Mouse (Mus musculus): ENCODE measurements around the gene Zfp454. TPM values are rescaled to one million over a fixed set of nuclear protein-coding genes. Genes with fewer than 3 reads are reported as not detected.

Gene Zfp454
- polyA plus RNA-seq (2015; fragmentation: Nextera tagmentation; extraction: Ambion mirVana), result 8.6 and 9.6 TPM in 2 replicates

DNA sequence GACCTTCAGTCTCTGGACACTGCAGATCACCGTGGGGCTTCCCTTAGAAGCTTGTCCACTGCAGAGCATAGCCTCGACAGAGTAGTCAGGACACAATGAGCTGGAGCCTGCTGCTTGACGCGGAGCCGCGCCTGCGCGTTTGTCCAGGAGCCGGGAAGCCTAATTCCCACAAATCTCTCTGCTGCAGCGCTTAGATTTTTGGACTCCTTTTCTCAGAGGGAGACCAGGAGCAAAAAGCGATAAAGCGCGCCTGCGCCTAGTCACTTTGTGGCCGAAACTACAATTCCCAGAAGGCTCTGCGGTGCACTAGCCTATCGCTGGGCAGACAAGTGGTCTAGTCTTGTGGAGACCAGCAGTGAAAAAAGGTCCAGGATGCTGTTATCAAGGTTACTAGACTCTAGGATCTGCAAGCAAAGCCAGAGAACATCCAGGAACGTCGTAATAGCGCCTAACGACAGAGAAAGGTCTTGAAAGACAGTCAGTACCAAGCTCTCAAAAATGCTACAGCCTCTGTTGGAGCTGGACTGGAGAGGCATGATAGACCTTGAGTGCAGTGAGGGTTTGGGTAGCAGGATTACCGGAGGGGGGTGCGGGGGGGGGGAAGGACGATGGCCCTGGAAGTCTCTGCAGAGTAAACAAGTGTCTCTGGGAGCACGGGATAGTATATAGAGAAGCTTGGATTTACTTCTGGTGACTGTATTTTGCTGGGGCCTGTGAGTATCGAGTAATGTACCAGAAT, at the start of gene Zfp454:
Zfp454 (minus strand) TSS at position 262 of the 739 bp plus-strand sequence.
- Histone ChIP-seq H3K4me2 (replicated peaks; ENCODE audit: low read depth, low read length) (peak within 1 kb of the TSS; percentile 70), H3K9me3 (ENCODE audit: low read length) (peaks cover 4% of the 10 kb centered on the region; the same call in 1 of the 2 replicates), H3K27me3 (ENCODE audit: insufficient read depth, low read length) (no peaks in the 10 kb centered on the region), H3K4me3 (ENCODE audit: low read length) (peak within 1 kb of the TSS; percentile 54), H3K4me1 (ENCODE audit: insufficient read depth, low read length) (peaks cover 8% of the 10 kb centered on the region; the same call in 1 of the 2 replicates), H3K9ac (replicated peaks; ENCODE audit: low read length) (peak within 1 kb of the TSS; percentile 73), H3K36me3 (ENCODE audit: insufficient read depth, low read length) (peaks cover 16% of the 10 kb centered on the region), H3K27ac (ENCODE audit: low read length) (peak within 1 kb of the TSS; percentile 73)
- ATAC-seq (ENCODE audit: low FRiP score, low TSS enrichment), result peak; percentile 95
- 4% methylated on average over 26 of the region's 26 CpGs for WGBS

DNA sequence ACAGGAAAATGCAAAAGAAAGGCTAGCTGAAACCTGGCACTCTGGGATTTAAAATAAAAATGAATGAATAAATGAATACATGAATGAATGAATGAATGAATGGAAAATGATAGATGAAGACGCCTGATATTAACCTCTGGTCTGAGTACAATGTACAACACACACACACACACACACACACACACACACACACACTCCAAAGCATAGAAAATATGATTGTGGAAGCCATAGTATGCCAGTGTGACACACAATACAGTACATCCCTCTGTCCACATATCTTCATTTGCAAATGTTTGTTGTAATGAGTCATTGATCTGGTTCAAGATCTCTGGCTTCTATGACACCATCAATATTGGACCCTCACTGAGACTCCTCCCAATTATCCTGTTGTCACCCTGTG, 44.6 kb upstream of the Zfp454 start:
- WGBS, result 95% methylated on average over 1 of the region's 1 CpGs
- peak overlapping the region; percentile 76 for H3K4me2 ChIP-seq (replicated peaks; ENCODE audit: low read depth, low read length)
- 0 out of 2 replicates have a peak, but pooled peaks have one; percentile 32 for ATAC-seq (ENCODE audit: low FRiP score, low TSS enrichment)

DNA sequence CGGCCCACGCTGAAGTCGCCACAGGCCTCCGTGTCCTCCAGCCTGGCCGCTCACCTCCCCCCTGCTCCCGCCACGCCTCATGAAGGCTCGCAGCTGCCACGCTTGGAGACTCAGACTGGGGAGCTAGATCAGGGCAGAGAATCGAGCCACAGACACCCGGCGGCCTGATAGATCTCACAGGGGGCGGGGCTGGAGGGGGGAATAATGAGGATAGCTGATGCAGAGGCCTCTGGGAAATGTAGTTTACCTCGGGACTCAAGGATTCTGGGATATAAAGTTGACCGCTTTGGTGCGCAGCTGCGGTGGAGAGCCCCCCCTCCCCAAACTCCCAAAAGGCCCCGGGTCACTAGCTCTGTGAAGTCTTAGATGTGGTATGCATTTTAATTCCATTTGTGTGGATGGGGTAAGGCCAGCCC, 44.0 kb upstream of the Zfp454 start, which contains the start of gene Zfp354b:
Zfp354b (minus strand) TSS at position 183 of the 416 bp plus-strand sequence.
- H3K27ac ChIP-seq (ENCODE audit: low read length), result peak within 1 kb of the TSS; percentile 30; the same call in 1 of the 2 replicates
- 1% methylated on average over 18 of the region's 18 CpGs for WGBS
- H3K27me3 ChIP-seq (ENCODE audit: insufficient read depth, low read length), result no peaks in the 10 kb centered on the region
- H3K4me3 ChIP-seq (ENCODE audit: low read length), result peak within 1 kb of the TSS; percentile 75
- no peaks in the 10 kb centered on the region for H3K9me3 ChIP-seq (ENCODE audit: low read length)
- H3K4me1 ChIP-seq (ENCODE audit: insufficient read depth, low read length), result peaks cover 7% of the 10 kb centered on the region; the same call in 1 of the 2 replicates
- peak within 1 kb of the TSS; percentile 77 for H3K9ac ChIP-seq (replicated peaks; ENCODE audit: low read length)
- ATAC-seq (ENCODE audit: low FRiP score, low TSS enrichment), result peak; percentile 96
- H3K36me3 ChIP-seq (ENCODE audit: insufficient read depth, low read length), result no peaks in the 10 kb centered on the region
- peak within 1 kb of the TSS; percentile 76 for H3K4me2 ChIP-seq (replicated peaks; ENCODE audit: low read depth, low read length)

More for the DNA sequence above, 44.6 kb upstream of the Zfp454 start:
- H3K4me1 ChIP-seq (ENCODE audit: insufficient read depth, low read length), result peaks cover 7% of the 10 kb centered on the region; the same call in 1 of the 2 replicates
- H3K9ac ChIP-seq (replicated peaks; ENCODE audit: low read length), result no peak overlapping the region
- H3K4me3 ChIP-seq (ENCODE audit: low read length), result peak overlapping the region; percentile 75; the same call in 1 of the 2 replicates
- H3K36me3 ChIP-seq (ENCODE audit: insufficient read depth, low read length), result no peaks in the 10 kb centered on the region
- H3K27ac ChIP-seq (ENCODE audit: low read length), result no peak overlapping the region
- no peaks in the 10 kb centered on the region for H3K9me3 ChIP-seq (ENCODE audit: low read length)
- H3K27me3 ChIP-seq (ENCODE audit: insufficient read depth, low read length), result no peaks in the 10 kb centered on the region

DNA sequence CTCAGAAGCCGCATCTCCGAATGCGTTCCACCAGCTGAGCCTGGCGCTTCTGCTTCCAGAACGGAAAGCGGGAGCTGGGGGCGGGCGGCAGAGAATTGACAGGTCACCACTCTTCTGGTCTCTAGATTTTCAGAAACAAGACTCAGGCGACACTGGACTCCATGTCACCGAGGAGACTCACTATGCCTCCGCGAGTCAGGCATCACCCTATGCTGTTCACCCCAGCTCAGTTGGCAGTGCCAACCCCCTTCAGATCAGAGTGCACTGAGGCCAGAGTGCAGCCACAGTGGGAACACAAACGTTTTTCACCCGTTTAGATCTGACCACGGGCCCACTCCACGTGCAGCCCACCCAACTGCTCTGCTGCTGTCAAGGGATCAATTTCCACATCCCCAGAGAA, 43.6 kb upstream of the Zfp454 start:
- H3K9me3 ChIP-seq (ENCODE audit: low read length), result no peaks in the 10 kb centered on the region
- H3K27ac ChIP-seq (ENCODE audit: low read length), result peak overlapping the region; percentile 30; the same call in 1 of the 2 replicates
- peak overlapping the region; percentile 77 for H3K9ac ChIP-seq (replicated peaks; ENCODE audit: low read length)
- H3K27me3 ChIP-seq (ENCODE audit: insufficient read depth, low read length), result no peaks in the 10 kb centered on the region
- peak overlapping the region; percentile 76 for H3K4me2 ChIP-seq (replicated peaks; ENCODE audit: low read depth, low read length)
- H3K36me3 ChIP-seq (ENCODE audit: insufficient read depth, low read length), result no peaks in the 10 kb centered on the region
- peaks cover 7% of the 10 kb centered on the region; the same call in 1 of the 2 replicates for H3K4me1 ChIP-seq (ENCODE audit: insufficient read depth, low read length)
- H3K4me3 ChIP-seq (ENCODE audit: low read length), result peak overlapping the region; percentile 75
- peak; percentile 52 for ATAC-seq (ENCODE audit: low FRiP score, low TSS enrichment)
- WGBS, result under 1% methylated on average over 16 of the region's 16 CpGs

DNA sequence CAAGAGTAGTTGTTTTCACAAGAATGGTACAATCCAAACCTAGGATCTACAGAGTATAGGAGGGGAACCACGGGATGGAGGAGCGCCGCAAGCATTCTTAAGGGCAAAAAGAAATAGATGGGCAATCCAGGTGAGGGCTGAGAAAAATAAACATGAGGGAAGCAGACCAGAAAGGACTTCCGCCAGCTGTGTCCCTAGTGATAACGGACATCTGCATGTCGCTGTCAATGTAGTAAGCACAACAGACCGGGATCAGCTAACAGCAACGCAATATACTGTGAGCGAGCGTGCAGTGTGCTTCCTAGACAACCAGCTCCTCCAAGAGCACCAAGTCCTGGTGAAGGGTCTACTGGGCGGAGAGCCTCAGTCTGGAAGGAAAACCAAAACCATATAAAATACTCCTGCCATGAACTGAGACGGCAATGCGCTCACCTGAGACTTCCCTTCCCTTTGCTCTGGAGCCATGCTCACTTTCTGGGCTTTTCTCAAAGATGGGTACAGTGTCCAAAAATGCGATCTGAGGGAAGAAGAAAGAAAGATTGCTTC, 43.1 kb upstream of the Zfp454 start:
- Histone ChIP-seq H3K27ac (ENCODE audit: low read length) (no peak overlapping the region), H3K4me2 (replicated peaks; ENCODE audit: low read depth, low read length) (peak overlapping the region; percentile 76), H3K27me3 (ENCODE audit: insufficient read depth, low read length) (no peaks in the 10 kb centered on the region), H3K4me3 (ENCODE audit: low read length) (peak overlapping the region; percentile 75), H3K9me3 (ENCODE audit: low read length) (no peaks in the 10 kb centered on the region), H3K4me1 (ENCODE audit: insufficient read depth, low read length) (peaks cover 7% of the 10 kb centered on the region; the same call in 1 of the 2 replicates), H3K36me3 (ENCODE audit: insufficient read depth, low read length) (no peaks in the 10 kb centered on the region), H3K9ac (replicated peaks; ENCODE audit: low read length) (peak overlapping the region; percentile 77)
- no peak for ATAC-seq (ENCODE audit: low FRiP score, low TSS enrichment)
- 14% methylated on average over 14 of the region's 14 CpGs for WGBS

DNA sequence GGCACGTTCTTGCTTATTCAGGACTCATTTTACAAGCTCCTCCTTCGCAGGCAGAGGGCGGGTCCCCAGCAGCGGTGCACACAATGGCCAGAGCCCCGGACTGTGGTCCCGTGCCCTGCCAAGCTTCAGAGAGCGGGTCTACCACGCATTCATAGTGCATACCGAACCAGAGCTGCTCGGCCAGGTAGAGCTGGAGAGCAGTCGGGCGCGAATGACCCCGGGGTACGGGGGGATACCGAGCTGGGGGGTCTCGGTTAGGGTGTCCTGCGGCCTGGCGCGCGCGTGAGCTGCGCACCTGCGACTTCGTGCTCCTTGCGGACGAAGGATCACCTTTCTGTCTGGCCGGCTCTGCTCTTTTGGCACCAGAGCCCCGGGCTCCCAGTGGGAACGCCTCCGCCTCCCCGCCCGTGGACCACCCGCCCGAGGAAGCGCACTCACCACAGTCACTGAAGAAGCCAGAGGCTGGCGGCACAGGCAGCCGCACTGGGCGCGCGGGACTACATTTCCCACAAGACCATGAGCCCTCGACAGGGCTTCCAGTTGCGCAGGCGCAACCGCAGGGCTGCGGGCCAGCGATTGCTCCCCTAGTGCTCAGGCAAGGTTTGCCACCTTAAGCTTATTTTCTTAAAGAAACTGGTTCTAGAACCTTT, 28.3 kb upstream of the Zfp454 start, which contains the start of gene Zfp2:
Zfp2 (minus strand) TSS at position 495 of the 650 bp plus-strand sequence.
- Histone ChIP-seq H3K27me3 (ENCODE audit: insufficient read depth, low read length) (no peaks in the 10 kb centered on the region), H3K9me3 (ENCODE audit: low read length) (peaks cover 13% of the 10 kb centered on the region), H3K9ac (replicated peaks; ENCODE audit: low read length) (peak within 1 kb of the TSS; percentile 96), H3K4me1 (ENCODE audit: insufficient read depth, low read length) (no peaks in the 10 kb centered on the region), H3K4me3 (ENCODE audit: low read length) (peak within 1 kb of the TSS; percentile 92), H3K27ac (ENCODE audit: low read length) (peak within 1 kb of the TSS; percentile 86), H3K36me3 (ENCODE audit: insufficient read depth, low read length) (peaks cover 17% of the 10 kb centered on the region), H3K4me2 (replicated peaks; ENCODE audit: low read depth, low read length) (peak within 1 kb of the TSS; percentile 54)
- under 1% methylated on average over 47 of the region's 47 CpGs for WGBS
- peak; percentile 99 for ATAC-seq (ENCODE audit: low FRiP score, low TSS enrichment)

DNA sequence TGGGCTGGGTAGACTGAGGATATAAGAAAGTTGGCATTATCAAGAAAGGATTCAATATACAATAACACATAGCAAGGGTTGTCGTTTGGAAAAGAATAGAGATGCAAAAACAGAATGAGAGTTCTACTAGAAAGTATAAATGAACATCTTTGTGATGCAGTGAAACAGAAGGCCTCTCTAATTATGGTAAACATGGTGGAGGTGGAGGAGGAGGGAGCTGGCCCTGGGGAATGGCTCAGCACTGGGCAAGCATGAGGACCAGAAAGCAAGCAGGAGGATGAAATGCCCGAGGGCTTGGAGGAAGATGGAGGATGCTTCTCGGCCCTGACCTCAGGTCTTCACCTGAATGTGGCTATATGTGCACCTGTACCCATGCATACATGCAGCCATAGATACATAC, 27.0 kb upstream of the Zfp454 start:
- Histone ChIP-seq H3K27me3 (ENCODE audit: insufficient read depth, low read length) (no peaks in the 10 kb centered on the region), H3K9me3 (ENCODE audit: low read length) (peaks cover 15% of the 10 kb centered on the region), H3K9ac (replicated peaks; ENCODE audit: low read length) (no peak overlapping the region), H3K27ac (ENCODE audit: low read length) (no peak overlapping the region), H3K36me3 (ENCODE audit: insufficient read depth, low read length) (peaks cover 29% of the 10 kb centered on the region), H3K4me2 (replicated peaks; ENCODE audit: low read depth, low read length) (no peak overlapping the region), H3K4me1 (ENCODE audit: insufficient read depth, low read length) (no peaks in the 10 kb centered on the region), H3K4me3 (ENCODE audit: low read length) (no peak overlapping the region)
- ATAC-seq (ENCODE audit: low FRiP score, low TSS enrichment), result no peak
- 88% methylated on average over 3 of the region's 3 CpGs for WGBS

DNA sequence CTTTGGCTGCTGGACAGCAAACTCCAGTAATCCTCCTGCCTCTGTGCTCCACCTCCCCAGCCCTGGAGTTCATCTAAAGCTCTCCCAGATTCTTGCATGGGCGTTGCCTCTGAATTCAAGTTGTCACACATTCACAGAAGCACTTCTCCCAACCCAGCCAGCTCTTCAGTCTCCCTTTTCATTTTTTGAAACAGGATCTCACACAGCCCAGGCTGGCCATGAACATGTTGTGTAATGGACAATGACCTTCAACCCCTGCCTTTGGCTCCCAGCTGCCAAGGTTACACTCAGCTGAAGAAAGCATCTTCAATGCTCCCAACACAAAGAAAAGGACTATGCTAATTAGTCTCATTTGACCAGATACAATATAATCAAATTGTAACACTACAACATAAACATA, 25.9 kb upstream of the Zfp454 start:
- peaks cover 15% of the 10 kb centered on the region for H3K9me3 ChIP-seq (ENCODE audit: low read length)
- H3K27ac ChIP-seq (ENCODE audit: low read length), result no peak overlapping the region
- no peak for ATAC-seq (ENCODE audit: low FRiP score, low TSS enrichment)
- H3K36me3 ChIP-seq (ENCODE audit: insufficient read depth, low read length), result peaks cover 38% of the 10 kb centered on the region
- no peak overlapping the region for H3K9ac ChIP-seq (replicated peaks; ENCODE audit: low read length)
- H3K4me2 ChIP-seq (replicated peaks; ENCODE audit: low read depth, low read length), result no peak overlapping the region
- H3K4me3 ChIP-seq (ENCODE audit: low read length), result no peak overlapping the region
- no peaks in the 10 kb centered on the region for H3K27me3 ChIP-seq (ENCODE audit: insufficient read depth, low read length)
- WGBS, result 82% methylated on average over 1 of the region's 1 CpGs
- no peaks in the 10 kb centered on the region for H3K4me1 ChIP-seq (ENCODE audit: insufficient read depth, low read length)

DNA sequence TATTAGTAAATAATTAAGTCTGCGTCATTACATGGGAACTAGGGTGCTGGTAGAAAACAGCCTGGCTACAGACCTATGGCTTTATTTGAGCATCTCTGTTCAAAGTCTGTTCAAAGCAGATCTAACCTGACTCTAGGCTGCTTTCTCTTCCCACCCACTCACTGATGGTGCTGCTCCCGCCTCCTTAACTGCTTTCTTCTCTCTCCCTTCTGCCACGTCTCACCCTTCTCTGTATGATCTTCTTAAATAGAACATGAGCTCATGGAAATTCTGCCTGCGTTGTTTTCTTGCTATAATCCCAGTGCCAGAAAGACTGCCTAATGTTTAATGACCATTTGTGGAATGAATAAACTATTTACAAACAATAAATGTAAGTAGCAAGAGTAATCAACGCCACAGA, 20.7 kb upstream of the Zfp454 start:
- WGBS, result 87% methylated on average over 5 of the region's 5 CpGs
- Histone ChIP-seq H3K9ac (replicated peaks; ENCODE audit: low read length) (no peak overlapping the region), H3K4me3 (ENCODE audit: low read length) (no peak overlapping the region), H3K27me3 (ENCODE audit: insufficient read depth, low read length) (no peaks in the 10 kb centered on the region), H3K9me3 (ENCODE audit: low read length) (peaks cover 53% of the 10 kb centered on the region), H3K27ac (ENCODE audit: low read length) (no peak overlapping the region), H3K36me3 (ENCODE audit: insufficient read depth, low read length) (peaks cover 81% of the 10 kb centered on the region), H3K4me2 (replicated peaks; ENCODE audit: low read depth, low read length) (no peak overlapping the region), H3K4me1 (ENCODE audit: insufficient read depth, low read length) (no peaks in the 10 kb centered on the region)
- ATAC-seq (ENCODE audit: low FRiP score, low TSS enrichment), result no peak
